Mouse (Mus musculus) frontal cortex, postnatal 25 days (tissue): ENCODE data around the gene Fuk.
A peak's percentile ranks its signal among the peaks of the same experiment; 100 is the strongest.
"Not testable (repeated sequence)": the region's sequence is repeated elsewhere in the genome, so short reads cannot be mapped to it uniquely, and the experiment has no call there.

Experiments used
- DNase-seq, 2 experiments: peaks; one replicate each; pipeline ENCODE4 v3.0.0; 2022; ENCODE audit warnings: low spot score in 2 of 2

The Fuk gene

DNA sequence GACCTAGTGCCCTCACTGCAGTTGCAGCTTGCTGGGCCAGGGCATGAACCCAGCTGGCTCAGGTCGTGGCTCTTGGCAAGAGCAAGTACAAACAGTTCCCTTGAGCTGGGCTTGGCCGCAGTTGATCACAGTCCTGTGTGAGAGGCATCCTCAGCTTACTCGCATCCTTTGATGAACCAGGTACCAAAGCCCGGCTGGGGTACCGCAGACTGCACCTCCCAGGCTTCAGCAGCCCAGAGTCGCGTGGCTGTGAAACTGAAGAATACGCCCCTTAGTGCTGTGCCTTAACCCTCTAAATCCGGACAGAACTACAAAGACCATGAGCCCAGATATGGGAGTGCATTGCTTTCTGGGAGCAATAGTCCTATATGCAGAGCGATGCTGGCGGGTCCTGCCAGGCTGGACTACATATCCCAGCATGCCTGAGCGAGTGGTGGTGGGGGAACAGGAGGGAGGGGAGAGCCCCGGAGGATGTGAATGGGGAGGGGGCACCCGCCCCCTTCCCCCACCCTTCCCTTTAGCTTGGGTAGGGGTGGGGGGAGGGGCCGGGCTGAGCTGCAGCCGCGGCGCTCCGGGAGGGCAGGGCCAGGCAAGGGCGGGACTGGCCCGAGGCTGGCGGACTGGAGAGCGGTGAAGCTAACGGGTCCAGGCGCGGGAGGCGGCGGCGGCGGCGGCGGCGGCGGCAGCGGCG lies 17.2 kb upstream of the Fuk start, which contains the start of gene St3gal2:
TSS of gene St3gal2 (plus strand) at position 582 of the 691 bp plus-strand sequence.
- peak; percentile 59 to 81 for DNase-seq

DNA sequence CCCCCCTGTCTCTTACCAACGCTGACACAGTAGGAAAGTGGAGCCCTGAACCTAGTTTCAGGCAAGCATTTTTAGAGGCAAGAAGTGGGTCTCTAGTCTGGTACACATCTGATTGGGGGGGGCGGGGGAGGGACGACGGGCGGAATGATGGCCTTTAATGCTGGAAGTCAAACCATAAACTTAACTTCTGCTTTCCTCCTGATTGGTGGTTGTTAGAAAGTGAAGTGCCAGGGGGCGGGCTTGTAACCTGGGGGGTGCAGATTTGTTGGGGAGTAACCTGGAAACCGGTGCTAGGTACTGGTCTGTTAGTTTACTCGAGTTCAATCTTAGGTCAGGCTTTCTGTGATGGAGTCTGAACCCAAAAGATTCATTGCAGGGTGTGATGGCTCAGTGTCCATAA lies 16.2 kb upstream of the Fuk start:
- DNase-seq: no peak

DNA sequence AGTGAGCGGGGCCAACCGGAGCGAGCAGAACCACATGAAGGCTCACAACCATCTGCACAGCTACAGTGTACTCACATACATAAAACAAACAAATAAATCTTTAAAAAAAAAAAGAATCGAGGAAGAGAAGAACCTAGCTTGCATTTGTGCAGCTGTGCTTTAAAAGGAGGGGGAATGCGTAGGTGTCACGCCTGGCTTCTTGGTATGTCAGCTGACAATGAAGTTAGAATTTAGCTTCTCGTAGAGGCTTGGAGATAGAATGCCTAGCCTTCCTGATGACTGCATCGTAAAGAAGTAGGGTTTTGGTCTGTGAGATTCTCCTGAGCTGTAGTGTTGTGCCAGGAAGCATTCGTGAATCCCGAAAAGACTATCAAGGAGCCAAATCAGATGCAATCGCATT lies 15.7 kb upstream of the Fuk start:
- DNase-seq: no peak

DNA sequence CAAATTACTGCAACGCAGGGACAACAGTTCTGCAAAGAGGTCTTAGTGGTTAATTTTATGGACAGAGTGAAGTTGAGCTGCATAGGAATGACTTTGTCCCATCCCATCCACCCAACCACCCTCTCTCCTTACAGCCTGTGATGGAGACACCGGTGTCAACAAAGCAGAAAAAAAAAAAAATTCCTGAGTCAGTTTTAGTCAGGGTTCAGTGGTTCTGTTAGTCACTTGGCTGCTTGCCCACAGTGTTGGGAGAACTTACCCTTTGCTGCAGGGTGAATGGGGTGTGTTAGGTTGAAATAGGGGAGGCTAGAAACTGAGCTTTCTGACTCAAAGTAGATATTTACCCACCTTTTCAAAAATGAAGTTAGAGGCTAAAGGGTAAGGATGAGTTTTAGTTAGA lies 15.1 kb upstream of the Fuk start:
- no peak for DNase-seq

DNA sequence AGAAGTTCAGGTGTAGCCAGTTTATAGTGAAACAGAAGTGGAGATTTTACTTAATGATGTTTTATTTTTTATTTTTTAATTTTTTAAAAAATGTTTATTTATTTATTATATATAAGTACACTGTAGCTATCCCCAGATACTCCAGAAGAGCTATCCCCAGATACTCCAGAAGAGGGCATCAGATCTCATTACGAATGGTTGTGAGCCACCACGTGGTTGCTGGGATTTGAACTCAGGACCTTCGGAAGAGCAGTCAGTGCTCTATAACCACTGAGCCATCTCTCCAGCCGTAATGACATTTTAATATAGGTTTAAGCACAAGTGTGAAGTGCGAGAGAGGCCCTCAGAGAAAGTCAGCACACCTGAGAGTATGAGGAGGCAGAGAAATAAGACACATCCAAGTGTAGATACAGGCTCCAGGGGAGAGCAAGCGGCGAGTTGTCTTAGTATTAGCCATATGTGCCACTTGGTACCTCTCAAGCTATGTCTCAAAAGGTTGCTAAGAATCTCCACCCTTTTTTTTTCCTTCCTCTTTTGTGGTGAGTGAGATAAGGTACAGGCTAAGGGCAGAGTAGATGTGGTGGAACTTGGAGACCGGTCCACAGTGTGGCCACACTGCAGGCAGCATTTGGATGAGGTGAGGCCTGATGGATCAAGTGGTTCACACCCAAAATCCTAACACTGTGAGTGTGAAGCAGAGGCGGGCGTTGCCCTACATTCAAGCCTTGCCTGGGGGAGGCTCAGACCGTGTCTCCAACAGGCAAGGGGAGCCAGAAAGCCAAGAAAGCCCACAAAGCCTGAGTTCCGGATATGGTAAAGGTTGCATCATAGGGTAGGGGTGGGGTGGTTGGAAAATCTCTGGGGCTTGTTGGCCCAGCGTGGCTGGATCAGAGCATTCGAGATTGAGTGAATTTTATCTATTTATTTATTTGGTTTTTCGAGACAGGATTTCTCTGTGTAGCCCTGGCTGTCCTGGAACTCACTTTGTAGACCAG lies 9.6 kb upstream of the Fuk start:
- no peak for DNase-seq

DNA sequence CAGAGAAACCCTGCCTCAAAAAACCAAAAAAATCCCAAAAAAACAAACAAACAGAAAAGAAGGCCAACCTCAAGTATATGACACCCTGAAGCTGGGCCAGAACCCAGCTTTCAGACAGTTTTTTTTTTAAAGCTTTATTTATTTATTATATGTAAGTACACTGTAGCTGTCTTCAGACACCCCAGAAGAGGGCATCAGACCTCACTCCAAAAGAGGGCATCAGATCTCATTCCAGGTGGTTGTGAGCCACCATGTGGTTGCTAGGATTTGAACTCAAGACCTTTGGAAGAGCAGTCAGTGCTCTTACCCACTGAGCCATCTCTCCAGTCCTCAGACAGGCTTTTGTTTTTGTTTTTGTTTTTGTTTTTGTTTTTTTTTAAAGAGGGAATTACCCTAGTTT lies 7.6 kb upstream of the Fuk start:
- not testable (repeated sequence) for DNase-seq

DNA sequence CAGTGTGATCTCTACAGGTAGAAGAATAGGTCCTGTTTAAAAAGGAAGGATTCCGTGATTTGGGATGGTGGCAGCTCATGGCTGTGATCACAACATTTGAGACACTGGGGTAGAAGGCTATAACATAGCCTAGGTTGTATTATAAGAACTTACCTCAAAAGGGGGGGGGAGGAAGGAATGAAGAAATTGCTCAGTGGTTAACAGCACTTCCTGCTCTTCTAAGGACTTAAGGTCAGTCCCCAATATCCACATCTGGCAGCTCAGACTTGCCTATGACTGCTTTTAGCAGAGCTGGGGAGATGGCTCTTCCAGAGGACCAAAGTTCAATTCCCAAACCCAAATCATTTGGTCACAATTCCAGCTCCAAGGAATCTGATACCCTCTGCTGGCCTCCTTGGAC lies 4.4 kb upstream of the Fuk start:
- no peak for DNase-seq

DNA sequence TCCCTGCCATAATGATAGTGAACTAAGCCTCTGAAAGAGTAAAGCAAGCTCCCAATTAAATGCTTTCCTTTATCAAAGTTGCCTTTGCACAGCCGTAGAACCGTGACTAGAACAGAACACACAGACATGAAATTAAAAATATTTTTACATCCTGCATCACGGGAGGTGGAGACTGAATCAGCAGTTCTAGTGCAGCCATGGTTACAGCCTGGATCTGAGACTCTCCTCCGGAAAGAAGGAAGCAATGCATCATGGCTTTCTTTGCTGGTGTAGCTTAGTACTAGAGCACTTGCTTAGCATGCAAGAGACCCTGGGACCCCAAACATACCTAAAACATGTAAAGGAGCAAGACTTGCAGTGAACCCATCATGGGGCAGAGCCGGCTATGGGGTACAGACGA lies 3.1 kb upstream of the Fuk start:
- no peak for DNase-seq

DNA sequence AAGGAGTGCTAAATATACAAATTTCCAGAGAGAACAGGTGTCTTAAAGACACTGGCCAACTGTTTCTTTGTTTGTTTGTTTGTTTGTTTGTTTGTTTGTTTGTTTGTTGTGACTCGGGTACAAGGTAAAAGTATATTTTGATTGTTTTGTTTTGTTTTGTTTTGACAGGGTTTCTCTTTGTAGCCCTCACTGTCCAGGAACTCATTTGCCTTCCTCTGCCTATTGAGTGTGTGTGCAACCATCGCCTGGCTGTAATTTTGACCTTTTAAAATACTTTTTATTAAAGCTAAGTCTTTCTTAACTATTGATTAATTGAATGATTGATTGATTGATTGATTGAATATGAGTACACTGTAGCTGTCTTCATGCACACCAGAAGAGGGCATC lies 284 bp upstream of the Fuk start:
- no peak for DNase-seq

DNA sequence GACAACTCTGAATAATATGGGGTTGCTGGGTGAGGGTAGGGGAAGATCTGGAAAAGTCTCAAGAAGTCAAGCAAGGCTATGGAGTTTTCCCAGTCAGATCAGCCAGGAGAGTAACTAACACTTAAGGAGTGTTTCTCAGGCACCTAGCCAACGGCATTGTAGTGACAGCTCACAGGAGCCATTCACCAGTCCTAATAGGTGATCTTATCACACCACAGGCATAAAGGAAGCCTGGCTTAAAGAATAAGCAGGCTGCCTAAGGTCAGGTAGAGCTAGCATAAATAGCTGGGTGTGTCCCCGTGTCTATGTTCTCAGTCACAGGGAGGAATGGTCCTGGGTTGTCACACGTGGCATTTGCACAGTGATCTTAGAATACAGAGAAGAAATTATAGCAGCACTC lies 1.2 kb downstream of the Fuk start:
- no peak for DNase-seq

DNA sequence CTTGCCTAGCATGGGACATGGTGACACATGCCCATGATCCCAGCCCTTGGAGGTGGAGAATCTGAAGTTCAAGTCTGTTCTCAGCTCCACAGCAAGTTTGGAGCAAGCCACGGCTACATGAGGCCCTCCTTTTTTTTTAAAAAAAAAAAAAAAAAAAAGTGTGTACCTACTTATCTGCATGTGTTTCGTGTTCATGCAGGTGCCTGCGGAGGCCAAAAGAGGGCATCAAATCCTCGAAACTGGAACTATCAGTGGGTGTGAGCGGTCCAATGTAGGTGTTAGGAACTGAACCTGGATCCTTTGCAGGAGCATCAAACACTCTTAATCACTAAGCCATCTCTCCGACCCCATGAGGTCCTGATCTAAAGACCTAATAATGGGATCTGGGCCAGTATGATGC lies 4.8 kb downstream of the Fuk start:
- DNase-seq: no peak

DNA sequence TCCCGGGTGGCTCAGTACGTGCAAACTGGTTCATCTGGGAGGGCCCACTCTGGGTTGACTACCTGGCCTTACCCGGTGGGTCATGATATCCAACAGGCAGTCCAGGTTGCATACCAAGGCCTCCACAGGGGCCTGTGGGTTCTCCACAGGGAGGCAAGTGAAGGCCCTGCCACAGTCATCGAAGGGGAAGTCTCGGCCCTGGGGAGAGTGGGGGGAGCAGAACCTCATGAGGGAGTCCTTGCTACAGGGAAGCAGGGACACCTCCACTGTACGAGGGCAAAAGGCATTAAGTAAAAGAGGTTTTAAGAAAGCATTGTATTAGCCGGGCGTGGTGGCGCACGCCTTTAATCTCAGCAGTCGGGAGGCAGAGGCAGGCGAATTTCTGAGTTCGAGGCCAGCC lies 6.5 kb downstream of the Fuk start:
- DNase-seq: no peak

DNA sequence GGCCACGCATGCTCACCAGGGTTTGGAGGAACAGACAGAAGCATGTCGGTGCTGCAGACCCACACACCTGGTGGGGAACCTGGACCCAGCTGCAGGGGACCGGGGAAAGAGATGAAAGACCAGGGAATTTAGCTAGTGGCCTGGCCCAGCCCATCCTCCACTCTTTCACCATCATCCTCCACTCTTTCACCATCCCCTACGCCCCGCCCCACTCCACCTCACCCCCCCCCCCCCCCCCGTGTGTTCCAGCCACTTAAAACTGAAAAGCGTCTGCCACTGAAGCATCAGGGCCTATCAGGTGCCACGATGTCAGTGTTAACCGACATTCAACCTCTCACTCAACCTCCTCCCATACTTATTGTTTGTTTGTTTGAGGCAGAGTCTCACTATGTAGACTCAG lies 7.0 kb downstream of the Fuk start:
- DNase-seq: no peak

DNA sequence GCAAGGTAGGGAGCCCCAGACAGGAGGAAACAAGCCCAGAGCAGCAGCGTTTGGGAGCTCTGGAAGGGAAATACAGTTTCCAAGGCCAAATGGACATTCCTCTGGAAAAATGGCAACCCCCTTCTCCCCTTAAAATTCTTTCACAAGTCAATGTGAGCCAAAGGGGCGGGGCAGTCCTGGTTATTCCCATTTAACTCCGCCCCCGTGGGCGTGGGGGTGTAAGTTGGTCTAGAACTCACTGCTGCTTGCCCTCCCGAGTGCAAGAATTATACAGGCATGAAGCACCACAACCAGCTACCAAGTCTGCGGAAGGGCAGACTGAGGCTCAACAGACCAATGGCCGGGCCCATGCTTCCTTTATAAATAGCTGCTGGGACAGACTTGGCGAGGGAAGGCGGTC lies 7.4 kb downstream of the Fuk start:
- no peak for DNase-seq

DNA sequence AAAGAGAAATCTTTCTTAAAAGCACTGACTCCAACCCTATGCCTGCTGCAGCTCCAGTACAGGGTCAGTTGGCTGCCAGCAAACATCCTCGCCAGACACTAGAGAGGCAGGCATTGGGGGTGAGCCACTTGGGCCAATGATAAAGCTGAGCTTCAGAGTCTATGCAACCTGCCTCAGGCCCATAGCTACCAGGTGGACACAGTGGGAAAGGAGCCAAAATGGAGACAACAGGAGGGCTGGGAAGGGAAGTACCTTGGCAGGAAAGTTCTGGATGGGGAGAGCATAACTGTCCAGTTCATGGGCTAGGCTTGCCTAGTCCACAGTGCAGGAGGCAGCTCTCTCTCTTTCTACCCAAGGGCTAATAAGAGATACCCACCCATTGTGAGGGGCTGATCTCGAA lies 9.4 kb downstream of the Fuk start:
- DNase-seq: no peak

DNA sequence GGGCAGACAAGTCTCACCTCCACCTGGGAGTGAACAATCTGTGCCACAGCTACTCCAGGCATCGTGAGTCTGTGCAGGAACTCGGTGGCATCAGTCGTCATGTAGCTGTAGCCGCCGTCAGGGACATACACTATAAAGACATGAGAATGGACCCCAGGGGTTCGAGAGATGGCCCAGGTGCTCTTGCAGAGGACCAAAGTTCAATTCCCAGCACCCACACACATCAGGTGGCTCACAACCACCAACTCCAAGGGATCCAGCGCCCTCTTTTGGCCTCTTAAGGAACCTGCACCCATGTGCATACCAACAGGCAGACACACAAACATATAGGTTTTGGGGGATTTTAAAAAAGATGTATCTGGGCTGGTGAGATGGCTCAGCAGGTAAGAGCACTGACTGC lies 10.2 kb downstream of the Fuk start:
- DNase-seq: no peak

DNA sequence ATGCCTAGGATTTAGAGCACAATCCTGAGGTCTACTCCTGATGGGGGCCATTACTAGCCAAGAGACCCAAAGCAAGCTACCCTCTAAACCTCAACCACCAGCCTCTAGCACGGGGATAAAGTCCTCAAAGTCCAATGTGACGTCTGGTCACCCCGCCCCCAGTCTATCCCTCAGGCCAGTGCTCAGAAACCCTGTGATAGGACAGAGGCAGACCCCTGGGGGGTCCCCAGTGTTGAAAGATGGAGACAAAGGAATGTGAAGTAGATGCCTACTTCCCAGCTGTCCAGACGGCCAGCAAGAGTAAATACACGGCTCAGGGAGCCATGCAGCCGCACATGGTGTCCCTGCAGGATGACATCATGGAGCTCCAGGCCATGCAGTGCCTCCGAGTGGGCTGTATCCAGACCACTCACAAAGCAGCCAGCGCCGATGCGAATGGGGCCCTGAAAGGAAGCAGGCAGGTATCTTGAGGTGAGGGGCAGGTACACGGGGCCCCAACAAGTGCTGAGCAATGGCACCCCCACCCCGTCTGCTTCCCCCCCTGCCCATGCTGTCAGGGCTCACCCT lies 12.3 kb downstream of the Fuk start:
- no peak for DNase-seq

DNA sequence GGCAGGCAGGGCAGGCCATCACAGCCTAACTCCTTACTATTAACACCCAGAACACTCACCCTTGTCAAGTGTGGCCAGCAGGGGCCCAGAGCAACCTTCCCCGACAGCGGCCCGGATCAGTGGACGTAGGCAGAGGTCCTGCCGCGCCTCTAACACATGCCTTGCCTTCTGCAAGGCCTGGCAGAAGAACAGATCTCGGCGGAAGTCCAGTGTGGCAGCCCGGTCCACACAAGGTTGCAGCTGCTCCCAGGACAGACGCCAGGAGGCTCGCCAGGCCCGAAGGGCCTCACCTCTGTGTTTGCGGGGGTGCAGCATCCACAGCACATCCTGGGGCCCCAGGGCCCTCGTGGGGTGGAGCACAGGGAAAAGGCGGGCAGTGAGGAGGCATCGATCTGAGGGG lies 13.4 kb downstream of the Fuk start:
- no peak for DNase-seq

DNA sequence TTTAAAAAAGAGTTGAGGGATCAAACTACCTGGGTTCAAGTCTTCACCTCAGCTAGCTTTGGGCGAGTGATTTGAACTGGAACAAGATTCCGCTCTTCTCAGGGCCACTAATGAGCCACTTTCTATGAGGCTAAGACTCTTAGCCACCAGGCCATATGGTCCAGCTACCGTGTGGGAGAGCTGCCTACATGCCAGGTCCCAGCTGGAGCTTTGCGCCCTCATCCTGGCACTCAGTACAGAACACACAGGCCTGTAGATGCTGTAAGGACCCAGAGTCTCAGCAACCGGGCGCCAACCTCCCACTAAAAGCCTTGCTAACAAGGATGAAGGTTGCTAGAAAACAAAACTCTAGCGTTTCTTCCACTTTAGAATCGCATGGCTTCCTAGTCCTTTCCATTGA lies 13.8 kb downstream of the Fuk start:
- no peak for DNase-seq

DNA sequence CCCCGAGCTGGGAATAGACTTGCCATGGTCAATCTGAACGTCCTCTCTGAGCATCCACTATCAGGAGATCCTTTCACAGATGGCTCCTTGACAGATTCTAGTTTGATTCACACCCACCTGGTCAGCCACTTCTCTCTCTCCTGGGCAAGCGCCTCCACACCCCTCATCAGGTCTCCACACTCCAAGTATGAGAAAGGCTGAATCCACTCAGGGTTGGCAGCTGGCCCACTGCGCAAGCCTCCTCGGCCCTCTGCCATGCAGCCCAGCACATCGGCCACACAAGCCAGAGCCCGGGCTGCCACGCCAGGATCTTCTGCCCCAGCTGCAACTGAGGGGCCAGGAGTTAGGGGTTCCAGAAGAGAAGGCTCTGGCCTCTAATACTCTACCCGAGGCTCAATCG lies 14.7 kb downstream of the Fuk start:
- no peak for DNase-seq

DNA sequence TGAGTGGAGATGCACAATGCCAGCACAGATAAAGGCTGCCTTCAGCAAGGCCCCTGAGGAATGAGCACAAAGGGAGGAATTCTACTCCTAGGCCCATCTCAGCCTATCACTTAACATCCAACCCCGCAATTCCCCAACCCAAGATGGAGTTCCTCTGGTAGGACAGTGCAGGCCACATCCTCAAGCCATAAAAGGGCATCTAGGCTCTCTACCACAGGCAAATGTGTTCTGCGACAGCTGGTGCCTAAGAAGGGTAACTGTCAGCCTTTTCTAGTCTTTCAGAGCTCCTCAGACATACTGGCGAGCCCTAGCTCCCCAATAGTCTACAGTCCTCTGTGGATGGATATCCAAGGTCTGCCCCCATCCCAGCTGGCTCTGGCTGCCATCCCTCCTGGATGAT lies 15.7 kb downstream of the Fuk start:
- no peak for DNase-seq

DNA sequence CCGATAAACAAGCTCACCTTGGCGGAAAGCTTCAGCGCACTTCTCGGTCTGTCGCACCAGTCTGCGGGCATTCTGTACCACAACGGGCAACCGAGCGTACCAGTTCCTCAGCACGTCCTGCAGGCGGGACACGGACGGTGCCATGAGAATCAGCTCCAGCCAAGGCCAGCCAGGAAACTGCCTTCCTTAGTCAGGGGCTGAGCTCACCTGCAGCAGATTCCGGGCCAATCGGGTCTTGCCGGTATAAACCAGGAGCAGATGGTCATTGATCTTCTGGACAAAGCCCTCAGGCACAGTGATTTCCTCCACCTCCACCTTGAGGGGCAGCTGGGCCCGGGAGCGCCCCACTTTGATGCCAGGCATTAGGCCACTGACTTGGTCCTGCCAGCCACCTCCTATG lies 18.5 kb downstream of the Fuk start:
- DNase-seq: no peak

DNA sequence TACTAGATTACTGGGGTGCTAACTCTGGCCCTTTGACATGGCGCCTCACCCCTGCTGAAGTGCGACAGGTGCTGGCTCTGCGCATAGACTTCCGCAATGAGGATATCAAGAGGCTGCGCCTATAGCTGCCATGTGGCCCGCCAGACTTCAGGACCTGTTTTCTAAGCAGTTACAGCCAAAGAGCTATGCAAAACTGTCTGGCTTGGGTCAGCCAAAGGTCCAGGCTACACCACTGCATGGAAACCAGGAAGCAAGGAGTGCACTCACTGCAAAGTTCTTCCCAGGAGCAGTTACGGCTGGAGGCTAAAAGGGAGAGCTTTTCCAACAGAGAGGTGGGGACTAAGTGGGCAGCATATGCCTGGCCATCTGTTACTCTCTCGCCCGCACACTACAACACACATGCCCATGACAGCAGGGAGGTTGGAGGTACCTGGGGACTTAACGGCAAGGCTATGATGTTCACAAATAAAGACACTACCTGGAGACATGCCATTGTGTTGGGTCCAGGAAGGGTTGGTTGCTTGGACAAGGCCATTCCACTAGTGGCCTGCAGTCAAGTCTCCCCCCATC lies 20.5 kb downstream of the Fuk start:
- DNase-seq: no peak
